Mouse (Mus musculus): Measurements from ENCODE around the gene Pycard.

DNA sequence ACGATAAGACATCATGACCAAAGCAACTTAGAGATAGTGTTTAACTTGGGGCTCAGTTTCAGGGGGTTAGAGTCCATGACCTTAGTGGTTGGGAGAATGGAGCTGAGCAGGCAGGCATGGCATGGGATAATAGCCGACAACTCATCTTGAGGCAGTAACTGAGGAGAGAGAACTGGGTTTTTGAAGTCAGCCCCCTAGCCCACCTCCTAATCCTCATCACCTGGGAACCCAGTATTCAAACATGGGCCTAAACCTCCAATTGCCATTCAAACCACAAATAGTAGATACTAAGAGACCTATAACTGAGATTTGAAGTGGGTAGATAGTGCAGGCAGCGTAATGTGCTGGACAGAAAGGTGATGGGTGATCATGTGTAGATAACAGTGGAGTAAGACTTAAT, 13.1 kb downstream of the Pycard start:
- no peak for TF ChIP-seq CTCF (IDR thresholded peaks at IDR 0.05; ENCODE audit: low read depth, low read length)
- no peak for TF ChIP-seq POLR2A (IDR thresholded peaks at IDR 0.05; ENCODE audit: borderline replicate concordance, low read depth, low read length)

All from bone marrow macrophage, adult 2 months (primary cell).